Mouse (Mus musculus) layer of hippocampus, adult 2 months (tissue): ENCODE data around the gene Ranbp1. TPM values are rescaled to one million over a fixed set of nuclear protein-coding genes. Genes with fewer than 3 reads are reported as not detected.
"Not testable (repeated sequence)": the region's sequence is repeated elsewhere in the genome, so short reads cannot be mapped to it uniquely, and the experiment has no call there.

Source experiments
- DNase-seq, 2 experiments: peaks; one replicate each; pipeline ENCODE4 v3.0.0; 2022; ENCODE audit warnings: low spot score in 2 of 2
- H3K27ac ChIP-seq: fragments of 200-600 bp; 2 replicates; pipeline ENCODE4 v1.8.1; 2022
- H3K4me3 ChIP-seq: fragments of 200-600 bp; 2 replicates; pipeline ENCODE4 v1.8.1; 2022; ENCODE audit warnings: mild to moderate bottlenecking
- CTCF ChIP-seq: fragments of 200-600 bp; conservative IDR thresholded peaks from 2 replicates; pipeline ENCODE4 v1.8.1; 2022; ENCODE audit warnings: antibody characterized with exemption, mild to moderate bottlenecking, moderate library complexity
- long read RNA-seq, 2 experiments: library from polyadenylated mRNA; stranded (forward); transcript quantifications; one replicate each; pipeline ENCODE4 v2.0.0; 2021; ENCODE audit warnings: borderline mapping rate in 2 of 2
- total RNA-seq, 2 experiments: library from RNA; stranded (reverse); gene quantifications; 2 replicates each; pipeline ENCODE4 v1.2.3; 2021

The Ranbp1 gene
- total RNA-seq: 10 to 100 TPM; 93.6 to 98.0 TPM
- long read RNA-seq, experiment 1, transcript Ranbp1-202 (6 exons, 1,085 nt): major isoform, 107 of 118 reads
- long read RNA-seq, experiment 1, partial matches to known transcripts: 5 of 118 reads
- long read RNA-seq, experiment 1, other reads (novel, unspliced or antisense): 5 of 118 reads
- long read RNA-seq, experiment 2, transcript Ranbp1-202 (6 exons, 1,085 nt): major isoform, 166 of 172 reads
- long read RNA-seq, experiment 2, partial matches to known transcripts: 1 of 172 reads
- long read RNA-seq, experiment 2, other reads (novel, unspliced or antisense): 5 of 172 reads

- peak within 1 kb of the TSS; percentile 69 for H3K4me3 ChIP-seq
- peak within 1 kb of the TSS; percentile 96 for H3K27ac ChIP-seq
- peak; percentile 97 to 98 for DNase-seq
- TF ChIP-seq CTCF: 0 out of 2 replicates have a peak, but pooled peaks have one; percentile 22
Measured at GRCm38 (mm10) chr16:18248433-18249363, at the start of gene Ranbp1, which contains the start of gene Trmt2a. Ranbp1 (minus strand) TSS chr16:18248732. Trmt2a (plus strand) TSS chr16:18248679.

GRCm38 (mm10) chr16:18289614-18290013, 41.1 kb upstream of the Ranbp1 start:
- H3K27ac ChIP-seq, DNase-seq: not testable (repeated sequence)
- peak overlapping the region; percentile 67 for H3K4me3 ChIP-seq

GRCm38 (mm10) chr16:18289067-18289588, 40.6 kb upstream of the Ranbp1 start, which contains the start of gene Dgcr8:
Dgcr8 (minus strand) TSS chr16:18289246.
- peak; percentile 98 to 99 for DNase-seq

GRCm38 (mm10) chr16:18288581-18289061, 40.1 kb upstream of the Ranbp1 start:
- Histone ChIP-seq H3K27ac (peak overlapping the region; percentile 85), H3K4me3 (peak overlapping the region; percentile 67)
- peak; percentile 42 to 51 for DNase-seq
- TF ChIP-seq CTCF: no peak

More at GRCm38 (mm10) chr16:18289067-18289588, 40.6 kb upstream of the Ranbp1 start, which contains the start of gene Dgcr8:
- H3K27ac ChIP-seq: peak within 1 kb of the TSS; percentile 85
- no peak for TF ChIP-seq CTCF
- peak within 1 kb of the TSS; percentile 67 for H3K4me3 ChIP-seq

- DNase-seq: no peak
- peak overlapping the region; percentile 85 for H3K27ac ChIP-seq
Measured at GRCm38 (mm10) chr16:18288166-18288565, 39.6 kb upstream of the Ranbp1 start.

GRCm38 (mm10) chr16:18275166-18275565, 26.6 kb upstream of the Ranbp1 start:
- no peak for TF ChIP-seq CTCF
- no peak overlapping the region for H3K4me3 ChIP-seq
- no peak overlapping the region for H3K27ac ChIP-seq
- no peak for DNase-seq

More at GRCm38 (mm10) chr16:18288166-18288565, 39.6 kb upstream of the Ranbp1 start:
- no peak for TF ChIP-seq CTCF
- peak overlapping the region; percentile 67 for H3K4me3 ChIP-seq

- DNase-seq: no peak
- Histone ChIP-seq H3K27ac (no peak overlapping the region), H3K4me3 (no peak overlapping the region)
- TF ChIP-seq CTCF: peak; percentile 70
Measured at GRCm38 (mm10) chr16:18268182-18268581, 19.6 kb upstream of the Ranbp1 start.

GRCm38 (mm10) chr16:18265024-18265423, 16.5 kb upstream of the Ranbp1 start:
- TF ChIP-seq CTCF: no peak
- DNase-seq: no peak

GRCm38 (mm10) chr16:18258221-18258620, 9.7 kb upstream of the Ranbp1 start, which contains the start of gene Gm49776:
Gm49776 (minus strand) TSS chr16:18258321.
- DNase-seq: no peak
- Histone ChIP-seq H3K4me3 (no peak within 1 kb of the TSS), H3K27ac (no peak within 1 kb of the TSS)
- TF ChIP-seq CTCF: no peak

More at GRCm38 (mm10) chr16:18265024-18265423, 16.5 kb upstream of the Ranbp1 start:
- no peak overlapping the region for H3K4me3 ChIP-seq
- no peak overlapping the region for H3K27ac ChIP-seq

- H3K27ac ChIP-seq: no peak overlapping the region
- TF ChIP-seq CTCF: no peak
- no peak for DNase-seq
- H3K4me3 ChIP-seq: no peak overlapping the region
Measured at GRCm38 (mm10) chr16:18253866-18254265, 5.3 kb upstream of the Ranbp1 start.

- no peak for TF ChIP-seq CTCF
- Histone ChIP-seq H3K4me3 (no peak overlapping the region), H3K27ac (no peak overlapping the region)
- no peak for DNase-seq
Measured at GRCm38 (mm10) chr16:18252736-18253135, 4.2 kb upstream of the Ranbp1 start.
